In genomic region chr3:109995663-109996024, GRCm38 (mm10) we compare ENCODE assay signal across 22 mouse cellular contexts.
A peak's percentile ranks its signal among the peaks of the same experiment; 100 is the strongest.
DNase-seq lines count a peak whose midpoint lies in the region; ATAC-seq and TF ChIP-seq lines count a peak whose summit lies in the region.
"Had no signal": no experiment of that assay in that cellular context is flagged by ENCODE, and none has a peak within 500 bp of the region (broad histone marks: within the 10 kb centered on the region; RNA-seq: fewer than 3 reads in every experiment).

No protein-coding gene starts in this region.

- H3K9ac ChIP-seq in forebrain, postnatal 0 days: no peak overlapping the region
- H3K9ac ChIP-seq in forebrain, embryonic 11.5 days (ENCODE audit: low read length): no peak overlapping the region
- H3K9ac ChIP-seq in midbrain, embryonic 12.5 days (replicated peaks): no peak overlapping the region
- no peak overlapping the region for H3K9ac ChIP-seq in midbrain, embryonic 14.5 days (replicated peaks; ENCODE audit: low read length)
- H3K9ac ChIP-seq: embryonic facial prominence, embryonic 12.5 days; heart, embryonic 12.5 days; intestine, embryonic 15.5 days had no signal

- DNase-seq in cerebellum, postnatal 14 days: no peak
- peak; percentile 9 for DNase-seq in forebrain, postnatal 0 days
- no peak for DNase-seq in forebrain, embryonic 11.5 days (ENCODE audit: low spot score)
- DNase-seq in midbrain, embryonic 14.5 days: no peak
- DNase-seq in MN1 (ENCODE audit: low spot score): no peak
- DNase-seq: adrenal gland, adult 8-10 months; gastrocnemius, postnatal 10 days; heart, adult 11 months; kidney, adult 9 months; kidney, postnatal 25 days; lung, adult 2 months; lung, postnatal 36 days had no signal

- H3K4me2 ChIP-seq in forebrain, postnatal 0 days (ENCODE audit: low read depth): no peak overlapping the region
- no peak overlapping the region for H3K4me2 ChIP-seq in forebrain, embryonic 11.5 days (ENCODE audit: low read depth, low read length, severe bottlenecking)
- H3K4me2 ChIP-seq in midbrain, embryonic 12.5 days (replicated peaks): 0 out of 2 replicates have a peak overlapping the region, but pooled peaks have one; percentile 14
- H3K4me2 ChIP-seq in midbrain, embryonic 14.5 days (ENCODE audit: low read length): no peak overlapping the region
- H3K4me2 ChIP-seq: embryonic facial prominence, embryonic 12.5 days; heart, embryonic 12.5 days; intestine, embryonic 15.5 days; liver, embryonic 11.5 days had no signal

- no peaks in the 10 kb centered on the region for H3K27me3 ChIP-seq in forebrain, postnatal 0 days (ENCODE audit: insufficient read depth, low read length)
- H3K27me3 ChIP-seq in forebrain, embryonic 11.5 days (ENCODE audit: control insufficient read depth, insufficient read depth, low read length): peaks cover 2% of the 10 kb centered on the region; the same call in 1 of the 2 replicates
- peaks cover 5% of the 10 kb centered on the region; the same call in 1 of the 2 replicates for H3K27me3 ChIP-seq in midbrain, embryonic 12.5 days
- no peaks in the 10 kb centered on the region for H3K27me3 ChIP-seq in midbrain, embryonic 14.5 days (ENCODE audit: control insufficient read depth, insufficient read depth, low read length)
- H3K27me3 ChIP-seq: embryonic facial prominence, embryonic 12.5 days; heart, embryonic 12.5 days; intestine, embryonic 15.5 days; Patski had no signal

- no peaks in the 10 kb centered on the region for H3K9me3 ChIP-seq in forebrain, postnatal 0 days (ENCODE audit: low read length)
- no peaks in the 10 kb centered on the region for H3K9me3 ChIP-seq in forebrain, embryonic 11.5 days (ENCODE audit: control insufficient read depth, low read length)
- H3K9me3 ChIP-seq in midbrain, embryonic 12.5 days: no peaks in the 10 kb centered on the region
- H3K9me3 ChIP-seq in midbrain, embryonic 14.5 days (ENCODE audit: control insufficient read depth, low read length): no peaks in the 10 kb centered on the region
- H3K9me3 ChIP-seq: embryonic facial prominence, embryonic 12.5 days; heart, embryonic 12.5 days; intestine, embryonic 15.5 days had no signal

- H3K36me3 ChIP-seq in forebrain, postnatal 0 days (ENCODE audit: insufficient read depth): no peaks in the 10 kb centered on the region
- no peaks in the 10 kb centered on the region for H3K36me3 ChIP-seq in forebrain, embryonic 11.5 days (ENCODE audit: control insufficient read depth, insufficient read depth, low read length)
- no peaks in the 10 kb centered on the region for H3K36me3 ChIP-seq in midbrain, embryonic 12.5 days
- H3K36me3 ChIP-seq in midbrain, embryonic 14.5 days (ENCODE audit: control insufficient read depth, insufficient read depth, low read length): no peaks in the 10 kb centered on the region
- H3K36me3 ChIP-seq: embryonic facial prominence, embryonic 12.5 days; heart, embryonic 12.5 days; intestine, embryonic 15.5 days had no signal

- no peak for TF ChIP-seq CTCF in forebrain, postnatal 0 days (IDR thresholded peaks at IDR 0.05; ENCODE audit: low read depth)

- H3K4me1 ChIP-seq in forebrain, postnatal 0 days (ENCODE audit: insufficient read depth): peaks cover 8% of the 10 kb centered on the region; the same call in 1 of the 2 replicates
- peaks cover 3% of the 10 kb centered on the region; the same call in 1 of the 2 replicates for H3K4me1 ChIP-seq in forebrain, embryonic 11.5 days (replicated peaks; ENCODE audit: control insufficient read depth, insufficient read depth, low read length)
- H3K4me1 ChIP-seq in midbrain, embryonic 12.5 days: peaks cover 20% of the 10 kb centered on the region
- H3K4me1 ChIP-seq in midbrain, embryonic 14.5 days (ENCODE audit: control insufficient read depth, insufficient read depth, low read length): peaks cover 23% of the 10 kb centered on the region
- H3K4me1 ChIP-seq: embryonic facial prominence, embryonic 12.5 days; heart, embryonic 12.5 days; intestine, embryonic 15.5 days had no signal

- no peak overlapping the region for H3K4me3 ChIP-seq in forebrain, postnatal 0 days (ENCODE audit: low read depth, low read length)
- H3K4me3 ChIP-seq in forebrain, embryonic 11.5 days (ENCODE audit: low read depth, low read length): no peak overlapping the region
- H3K4me3 ChIP-seq in midbrain, embryonic 12.5 days: no peak overlapping the region
- no peak overlapping the region for H3K4me3 ChIP-seq in midbrain, embryonic 14.5 days (replicated peaks; ENCODE audit: low read depth, low read length)
- H3K4me3 ChIP-seq: embryonic facial prominence, embryonic 12.5 days; erythroblast, embryonic 14.5 days; heart, embryonic 12.5 days; intestine, embryonic 15.5 days; left cerebral cortex, adult 2 months had no signal

- peak; percentile 13; the same call in 1 of the 2 replicates for ATAC-seq in cerebellum, adult (ENCODE audit: insufficient number of reproducible peaks, low FRiP score, low TSS enrichment)
- no peak for ATAC-seq in forebrain, postnatal 0 days
- ATAC-seq in forebrain, embryonic 11.5 days (replicated peaks; ENCODE audit: low FRiP score): no peak
- ATAC-seq in midbrain, embryonic 12.5 days (ENCODE audit: low FRiP score, low read depth): 0 out of 2 replicates have a peak, but pooled peaks have one; percentile 10
- ATAC-seq in midbrain, embryonic 14.5 days (ENCODE audit: low FRiP score, low TSS enrichment): no peak
- ATAC-seq in megakaryocyte, adult 5-6 weeks (ENCODE audit: poor library complexity, severe bottlenecking): no peak
- ATAC-seq: intestine, embryonic 15.5 days; Patski had no signal

- WGBS in forebrain, postnatal 0 days: 53% methylated on average over 4 of the region's 4 CpGs
- WGBS in forebrain, embryonic 11.5 days: 67% methylated on average over 4 of the region's 4 CpGs
- WGBS in midbrain, embryonic 12.5 days: 53% methylated on average over 4 of the region's 4 CpGs
- WGBS in midbrain, embryonic 14.5 days: 40% methylated on average over 4 of the region's 4 CpGs

- H3K27ac ChIP-seq in forebrain, postnatal 0 days (ENCODE audit: low read depth, low read length): no peak overlapping the region
- no peak overlapping the region for H3K27ac ChIP-seq in forebrain, embryonic 11.5 days (ENCODE audit: low read depth, low read length)
- no peak overlapping the region; the same call in 1 of the 2 replicates for H3K27ac ChIP-seq in midbrain, embryonic 12.5 days (replicated peaks)
- H3K27ac ChIP-seq in midbrain, embryonic 14.5 days (replicated peaks; ENCODE audit: low read depth, low read length): no peak overlapping the region
- H3K27ac ChIP-seq: embryonic facial prominence, embryonic 12.5 days; intestine, embryonic 15.5 days; left cerebral cortex, adult 2 months had no signal

Comparison
In these comparisons a context has a peak if more than half of its experiments do, and no peak if none do; other contexts are left out.
1. ATAC-seq: peak in cerebellum, adult (single experiment) and midbrain, embryonic 12.5 days (single experiment); none in forebrain, postnatal 0 days (single experiment), forebrain, embryonic 11.5 days (single experiment), midbrain, embryonic 14.5 days (single experiment) and megakaryocyte, adult 5-6 weeks (single experiment).